Mouse (Mus musculus): Measurements from ENCODE around the gene Pnpla7. TPM values are rescaled to one million over a fixed set of nuclear protein-coding genes. Genes with fewer than 3 reads are reported as not detected.

The Pnpla7 gene
- total RNA-seq, 2 experiments from 2014 or later = 34.9 to 45.5 TPM

GRCm38 (mm10) chr2:24987762-24988161, 11.9 kb downstream of the Pnpla7 start:
- DNase-seq (ENCODE audit: low spot score) = no peak

- DNase-seq (ENCODE audit: low spot score) = no peak
Observed at GRCm38 (mm10) chr2:24995332-24995731, 19.5 kb downstream of the Pnpla7 start.

- DNase-seq (ENCODE audit: low spot score) = no peak
Observed at GRCm38 (mm10) chr2:24996471-24996870, 20.6 kb downstream of the Pnpla7 start.

- DNase-seq (ENCODE audit: low spot score) = peak; percentile 25
Observed at GRCm38 (mm10) chr2:25000544-25001235, 24.9 kb downstream of the Pnpla7 start.

- DNase-seq (ENCODE audit: low spot score) = no peak
Observed at GRCm38 (mm10) chr2:25003946-25004786, 28.3 kb downstream of the Pnpla7 start.

- no peak for DNase-seq (ENCODE audit: low spot score)
Observed at GRCm38 (mm10) chr2:25006767-25007166, 30.9 kb downstream of the Pnpla7 start.

- no peak for DNase-seq (ENCODE audit: low spot score)
Observed at GRCm38 (mm10) chr2:25008250-25008649, 32.4 kb downstream of the Pnpla7 start.

GRCm38 (mm10) chr2:25022678-25023077, 46.8 kb downstream of the Pnpla7 start:
- DNase-seq (ENCODE audit: low spot score) = no peak

- DNase-seq (ENCODE audit: low spot score) = no peak
Observed at GRCm38 (mm10) chr2:25025109-25025508, 49.3 kb downstream of the Pnpla7 start.

- no peak for DNase-seq (ENCODE audit: low spot score)
Observed at GRCm38 (mm10) chr2:25034994-25035393, 59.2 kb downstream of the Pnpla7 start.

- no peak for DNase-seq (ENCODE audit: low spot score)
Observed at GRCm38 (mm10) chr2:25040089-25040488, 64.3 kb downstream of the Pnpla7 start.

- no peak for DNase-seq (ENCODE audit: low spot score)
Observed at GRCm38 (mm10) chr2:25050921-25051320, 75.1 kb downstream of the Pnpla7 start.

GRCm38 (mm10) chr2:25051450-25051849, 75.6 kb downstream of the Pnpla7 start:
- no peak for DNase-seq (ENCODE audit: low spot score)

GRCm38 (mm10) chr2:25053101-25053500, 77.3 kb downstream of the Pnpla7 start:
- no peak for DNase-seq (ENCODE audit: low spot score)

- peak; percentile 88 for DNase-seq (ENCODE audit: low spot score)
Observed at GRCm38 (mm10) chr2:25054221-25055067, 78.6 kb downstream of the Pnpla7 start, which contains the start of gene Nsmf. Gene Nsmf, plus strand, starts transcription at chr2:25054355.

GRCm38 (mm10) chr2:25055068-25055405, 79.2 kb downstream of the Pnpla7 start:
- no peak for DNase-seq (ENCODE audit: low spot score)

GRCm38 (mm10) chr2:25055409-25056155, 79.7 kb downstream of the Pnpla7 start:
- DNase-seq (ENCODE audit: low spot score) = no peak

- DNase-seq (ENCODE audit: low spot score) = no peak
Observed at GRCm38 (mm10) chr2:25058926-25059325, 83.1 kb downstream of the Pnpla7 start.

GRCm38 (mm10) chr2:25063523-25063922, 87.7 kb downstream of the Pnpla7 start:
- DNase-seq (ENCODE audit: low spot score) = no peak

GRCm38 (mm10) chr2:25064285-25064684, 88.5 kb downstream of the Pnpla7 start:
- no peak for DNase-seq (ENCODE audit: low spot score)

GRCm38 (mm10) chr2:25065537-25065936, 89.7 kb downstream of the Pnpla7 start:
- no peak for DNase-seq (ENCODE audit: low spot score)

All from gastrocnemius, adult 18-20 months (tissue).